Mouse (Mus musculus) left cerebral cortex, postnatal 10 days (tissue): Measurements from ENCODE around the gene Ccdc85a. TPM values are rescaled to one million over a fixed set of nuclear protein-coding genes. Genes with fewer than 3 reads are reported as not detected.

Experiments used
- DNase-seq, 2 experiments: peaks; one replicate each; pipeline ENCODE4 v3.0.0; 2021 to 2022; ENCODE audit warnings: low spot score in 2 of 2, mixed read lengths in 1 of 2; ENCODE audit errors: extremely low spot score in 1 of 2
- intact Hi-C: fragments of 180-260 bp; cut with DNase I; formaldehyde crosslinking; loops from one replicate; pipeline ENCODE4 v1.15.1; 2025
- total RNA-seq, 2 experiments: library from RNA; stranded (reverse); gene quantifications; 2 replicates each; pipeline ENCODE4 v1.2.3; 2021

Ccdc85a gene
- 100 to 1,000 TPM; 112 TPM for total RNA-seq

- intact Hi-C loops = loop anchor here (5.0 to 10.0 kb wide), 4 partner anchors 92 to 1359 kb away; no protein-coding TSS in a partner anchor
- peak; percentile 91 to 92 for DNase-seq
Observed at GRCm38 (mm10) chr11:28583911-28584434, at the start of gene Ccdc85a. Gene Ccdc85a (minus strand): TSS chr11:28584324.

DNA sequence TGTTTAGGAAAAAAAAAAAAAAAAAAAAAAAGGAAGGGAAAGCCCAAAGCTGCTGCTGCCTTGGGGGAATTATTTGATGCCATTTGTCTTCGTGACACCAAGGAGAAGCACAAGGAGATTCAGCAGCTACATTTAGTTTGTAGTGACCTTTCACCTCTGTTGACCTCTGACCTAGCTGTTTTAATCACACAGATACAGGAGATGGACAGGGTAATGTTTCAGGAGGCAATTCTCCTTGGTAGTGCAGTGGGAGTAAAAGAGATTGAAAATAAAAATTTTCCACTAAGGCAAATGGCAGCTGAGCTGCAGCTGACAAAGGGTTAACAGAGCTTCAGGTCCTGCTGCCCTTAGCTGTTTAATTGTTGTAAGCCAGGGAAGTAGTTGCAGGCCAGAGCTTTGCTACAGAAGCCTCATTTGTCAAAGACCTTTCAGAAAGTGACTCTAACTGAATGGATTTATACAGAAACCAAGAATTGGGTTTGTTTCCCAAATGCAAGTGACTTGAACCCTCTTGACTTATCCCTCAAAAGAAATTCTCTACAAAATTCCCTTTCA is 49.5 kb upstream of the Ccdc85a start:
- intact Hi-C loops = no loop called here

GRCm38 (mm10) chr11:28633093-28633492 is 49.0 kb upstream of the Ccdc85a start:
- intact Hi-C loops = no loop called here

More for the DNA sequence above, 49.5 kb upstream of the Ccdc85a start:
- DNase-seq = no peak

GRCm38 (mm10) chr11:28630771-28631170 is 46.6 kb upstream of the Ccdc85a start:
- intact Hi-C loops = no loop called here
- no peak for DNase-seq

More at GRCm38 (mm10) chr11:28633093-28633492, 49.0 kb upstream of the Ccdc85a start:
- DNase-seq = no peak

- intact Hi-C loops = loop anchor here (2.0 to 10.0 kb wide), 4 partner anchors 84 to 521 kb away; partner anchors contain the start of gene Pnpt1
- DNase-seq = no peak
Observed at GRCm38 (mm10) chr11:28610781-28611491, 26.8 kb upstream of the Ccdc85a start.

GRCm38 (mm10) chr11:28583138-28583910 is 800 bp downstream of the Ccdc85a start:
- peak in 1 of 2 experiments; percentile 51 for DNase-seq
- intact Hi-C loops = loop anchor here (5.0 to 10.0 kb wide), 4 partner anchors 91 to 1359 kb away; no protein-coding TSS in a partner anchor

- intact Hi-C loops = loop anchor here (5.0 to 10.0 kb wide), 4 partner anchors 90 to 1357 kb away; no protein-coding TSS in a partner anchor
- peak in 1 of 2 experiments; percentile 36 for DNase-seq
Observed at GRCm38 (mm10) chr11:28582218-28582617, 1.9 kb downstream of the Ccdc85a start.

DNA sequence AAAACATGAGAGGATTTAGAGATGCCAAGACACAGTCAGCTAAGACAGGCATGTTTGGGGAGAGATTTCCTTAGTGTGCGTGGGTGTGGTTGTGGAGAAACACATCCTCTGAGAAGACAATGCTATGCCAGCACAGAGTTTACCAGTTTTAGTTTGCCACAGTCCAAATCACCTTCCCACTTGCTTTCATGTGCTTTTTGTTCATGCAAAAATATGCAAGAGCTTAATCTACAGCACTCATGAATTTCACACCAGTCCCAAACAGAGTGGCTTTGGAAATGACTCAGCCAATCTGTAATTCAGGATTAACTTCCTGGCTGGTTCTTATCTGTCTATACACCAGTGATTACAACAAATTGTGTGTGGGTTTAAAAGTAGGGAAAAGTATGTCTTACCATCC is 11.7 kb downstream of the Ccdc85a start:
- intact Hi-C loops = no loop called here
- peak in 1 of 2 experiments; percentile 11 for DNase-seq

GRCm38 (mm10) chr11:28556420-28556819 is 27.7 kb downstream of the Ccdc85a start:
- intact Hi-C loops = no loop called here
- no peak for DNase-seq

GRCm38 (mm10) chr11:28543429-28543828 is 40.7 kb downstream of the Ccdc85a start:
- intact Hi-C loops = no loop called here
- DNase-seq = no peak

- intact Hi-C loops = no loop called here
- DNase-seq = no peak
Observed at GRCm38 (mm10) chr11:28541307-28541706, 42.8 kb downstream of the Ccdc85a start.

DNA sequence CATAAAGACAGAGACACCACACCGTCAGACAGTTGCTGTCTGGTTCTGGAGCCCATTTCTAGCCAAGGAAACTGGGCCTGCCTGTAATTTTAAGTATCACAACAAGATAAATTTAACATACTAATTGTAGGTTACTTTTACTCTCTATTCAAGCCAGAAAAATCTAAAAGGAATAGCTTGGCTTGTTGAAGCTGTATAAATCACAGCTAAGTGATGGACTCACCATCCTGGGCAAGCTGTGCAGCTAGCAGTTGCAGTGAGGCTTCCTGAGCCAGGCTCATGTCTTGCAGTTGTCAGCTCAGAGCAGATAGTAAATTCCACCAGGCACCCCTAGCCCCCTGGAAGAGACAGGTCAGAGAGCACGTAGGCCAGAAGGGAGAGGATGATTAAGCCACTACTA is 50.8 kb downstream of the Ccdc85a start:
- intact Hi-C loops = no loop called here
- peak in 1 of 2 experiments; percentile 10 for DNase-seq

DNA sequence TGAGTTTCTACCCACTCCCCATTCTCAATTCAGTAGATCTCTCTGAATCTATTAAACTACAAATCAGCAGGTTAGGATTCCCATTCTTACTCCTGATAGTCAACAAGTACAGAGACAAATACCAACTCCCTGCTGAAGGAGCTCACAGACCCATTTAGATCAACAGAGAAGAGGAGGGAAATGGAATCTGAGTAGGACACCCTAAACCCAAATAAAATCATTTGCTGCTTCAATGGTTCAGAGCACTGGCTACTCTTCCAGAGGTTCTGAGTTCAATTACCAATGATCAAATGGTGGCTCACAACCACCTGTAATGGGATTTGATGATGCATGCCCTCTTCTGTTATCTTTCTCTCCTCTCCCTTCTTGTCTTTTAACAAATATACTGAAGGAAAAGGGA is 82.9 kb downstream of the Ccdc85a start:
- DNase-seq = no peak
- intact Hi-C loops = no loop called here

DNA sequence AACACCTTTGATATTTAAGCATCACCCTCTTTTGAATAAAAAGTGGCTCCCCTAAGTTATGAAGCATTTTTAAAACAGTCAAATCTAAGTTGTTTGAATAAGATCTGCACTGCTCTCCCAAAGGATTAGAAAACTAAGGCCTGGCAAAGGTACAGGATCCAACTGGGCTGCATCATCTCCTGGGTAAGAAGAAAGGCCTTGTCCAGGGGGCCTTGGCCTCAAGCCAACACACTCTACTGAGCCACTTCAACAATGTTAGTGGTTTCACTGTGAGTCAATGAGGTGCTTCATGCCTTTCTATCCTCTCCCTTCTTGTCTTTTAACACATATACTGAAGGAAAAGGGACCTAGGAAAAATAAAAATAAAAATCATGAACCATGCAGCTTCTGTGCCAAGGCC is 87.1 kb downstream of the Ccdc85a start:
- DNase-seq = peak in 1 of 2 experiments; percentile 59
- intact Hi-C loops = no loop called here

- no peak for DNase-seq
- intact Hi-C loops = loop anchor here (5.0 kb wide), 1 partner anchor 89 kb away; the partner anchor contains the start of gene Ccdc85a
Observed at GRCm38 (mm10) chr11:28493362-28493761, 90.8 kb downstream of the Ccdc85a start.

DNA sequence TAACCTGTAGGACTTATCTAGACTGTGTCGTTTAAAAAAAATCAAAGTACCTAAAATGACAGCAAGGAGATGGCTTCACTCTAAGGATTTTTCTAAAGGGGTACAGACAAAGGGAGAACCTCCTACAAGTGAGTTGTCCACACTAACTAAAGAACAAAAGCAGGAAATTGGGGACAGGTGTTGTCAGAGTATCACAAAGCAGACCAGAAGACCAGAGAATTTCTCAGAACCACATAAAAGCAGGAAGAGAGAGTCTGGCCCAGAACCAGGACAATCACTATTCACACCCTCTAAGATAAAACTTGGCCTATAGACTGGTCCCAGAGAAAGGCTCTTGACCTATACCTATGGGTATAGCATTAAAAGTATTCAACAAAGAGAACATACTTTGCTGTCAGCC is 92.8 kb downstream of the Ccdc85a start:
- intact Hi-C loops = loop anchor here (5.0 kb wide), 1 partner anchor 91 kb away; the partner anchor contains the start of gene Ccdc85a
- DNase-seq = no peak

- DNase-seq = no peak
- intact Hi-C loops = no loop called here
Observed at GRCm38 (mm10) chr11:28484083-28484729, 99.9 kb downstream of the Ccdc85a start.

- intact Hi-C loops = no loop called here
- no peak for DNase-seq
Observed at GRCm38 (mm10) chr11:28477088-28477487, 107.0 kb downstream of the Ccdc85a start.
